Mouse (Mus musculus) heart, postnatal 0 days (tissue): ENCODE results near the gene Urad.

Experiments used
- CTCF ChIP-seq: IDR thresholded peaks from 2 replicates; pipeline ENCODE4 v1.5.1; 2016; ENCODE audit warnings: antibody characterized with exemption, control low read depth, low read depth
- EP300 ChIP-seq: IDR thresholded peaks from 2 replicates; pipeline ENCODE4 v1.6.1; 2016; ENCODE audit warnings: antibody characterized with exemption, low read depth

GRCm38 (mm10) chr5:147267434-147267833, 54.8 kb downstream of the Urad start:
- no peak for TF ChIP-seq CTCF
- TF ChIP-seq EP300: no peak
